Mouse (Mus musculus): Measurements from ENCODE around the gene Cnot4. TPM values are rescaled to one million over a fixed set of nuclear protein-coding genes. Genes with fewer than 3 reads are reported as not detected.

Cnot4 gene
- polyA plus RNA-seq, 1 experiment from 2014 or later, result 12.2 TPM

- no peak for DNase-seq (ENCODE audit: low spot score)
- no peaks in the 10 kb centered on the region for H3K9me3 ChIP-seq (ENCODE audit: control insufficient read depth, low read length)
- no peak overlapping the region for H3K4me3 ChIP-seq (ENCODE audit: low read depth, low read length)
- peaks cover 3% of the 10 kb centered on the region; the same call in 1 of the 2 replicates for H3K4me1 ChIP-seq (replicated peaks; ENCODE audit: control insufficient read depth, insufficient read depth)
- H3K36me3 ChIP-seq (ENCODE audit: control insufficient read depth, insufficient read depth, low read length), result no peaks in the 10 kb centered on the region; the same call in 1 of the 2 replicates
- H3K27me3 ChIP-seq (ENCODE audit: control insufficient read depth, insufficient read depth, low read length), result no peaks in the 10 kb centered on the region
- no peak overlapping the region for H3K27ac ChIP-seq (replicated peaks)
- H3K4me2 ChIP-seq (replicated peaks; ENCODE audit: low read depth), result no peak overlapping the region
- no peak for TF ChIP-seq EP300 (optimal IDR thresholded peaks at IDR 0.05)
- ATAC-seq (ENCODE audit: low FRiP score, low TSS enrichment), result no peak
- 50% methylated on average over 2 of the region's 2 CpGs for WGBS
- no peak overlapping the region for H3K9ac ChIP-seq (ENCODE audit: low read length)
These were observed 100.8 kb downstream of the Cnot4 start for GRCm38 (mm10) chr6:35032704-35033103.

- Histone ChIP-seq H3K4me2 (replicated peaks; ENCODE audit: low read depth) (no peak overlapping the region), H3K27ac (replicated peaks) (no peak overlapping the region), H3K27me3 (ENCODE audit: control insufficient read depth, insufficient read depth, low read length) (no peaks in the 10 kb centered on the region), H3K4me3 (ENCODE audit: low read depth, low read length) (no peak overlapping the region), H3K36me3 (ENCODE audit: control insufficient read depth, insufficient read depth, low read length) (no peaks in the 10 kb centered on the region), H3K4me1 (replicated peaks; ENCODE audit: control insufficient read depth, insufficient read depth) (peaks cover 7% of the 10 kb centered on the region), H3K9me3 (ENCODE audit: control insufficient read depth, low read length) (no peaks in the 10 kb centered on the region), H3K9ac (ENCODE audit: low read length) (no peak overlapping the region)
- WGBS, result 82% methylated on average over 4 of the region's 4 CpGs
- no peak for ATAC-seq (ENCODE audit: low FRiP score, low TSS enrichment)
- no peak for DNase-seq (ENCODE audit: low spot score)
- TF ChIP-seq CTCF (IDR thresholded peaks at IDR 0.05; ENCODE audit: low read depth) (no peak), EP300 (optimal IDR thresholded peaks at IDR 0.05) (no peak)
These were observed 102.7 kb downstream of the Cnot4 start for GRCm38 (mm10) chr6:35030811-35031210.

DNA sequence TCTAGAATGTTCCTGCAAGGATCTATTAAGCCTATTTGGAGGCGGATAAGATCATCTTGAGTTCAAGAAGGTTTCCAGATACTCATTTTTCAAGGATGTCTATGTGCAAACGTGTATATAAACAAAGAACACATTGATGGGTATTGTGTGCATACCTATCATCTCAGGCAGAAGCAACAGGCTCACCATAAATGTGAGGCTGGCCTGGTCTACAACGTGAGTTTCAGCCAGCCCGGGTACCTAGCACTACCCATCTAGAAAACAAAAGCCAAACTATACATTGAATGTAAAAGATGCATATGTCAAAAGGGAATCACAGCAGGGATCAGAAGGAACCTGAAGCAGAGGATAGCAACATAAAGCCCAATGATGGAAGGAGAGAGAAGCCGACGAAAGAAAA is 103.3 kb downstream of the Cnot4 start:
- no peak for TF ChIP-seq EP300 (optimal IDR thresholded peaks at IDR 0.05)
- no peak for TF ChIP-seq CTCF (IDR thresholded peaks at IDR 0.05; ENCODE audit: low read depth)
- Histone ChIP-seq H3K9ac (ENCODE audit: low read length) (no peak overlapping the region), H3K4me2 (replicated peaks; ENCODE audit: low read depth) (no peak overlapping the region), H3K4me1 (replicated peaks; ENCODE audit: control insufficient read depth, insufficient read depth) (peaks cover 7% of the 10 kb centered on the region), H3K27ac (replicated peaks) (no peak overlapping the region), H3K4me3 (ENCODE audit: low read depth, low read length) (no peak overlapping the region), H3K9me3 (ENCODE audit: control insufficient read depth, low read length) (no peaks in the 10 kb centered on the region), H3K36me3 (ENCODE audit: control insufficient read depth, insufficient read depth, low read length) (no peaks in the 10 kb centered on the region), H3K27me3 (ENCODE audit: control insufficient read depth, insufficient read depth, low read length) (no peaks in the 10 kb centered on the region)
- no peak for ATAC-seq (ENCODE audit: low FRiP score, low TSS enrichment)
- WGBS, result 78% methylated on average over 6 of the region's 6 CpGs
- DNase-seq (ENCODE audit: low spot score), result no peak

DNA sequence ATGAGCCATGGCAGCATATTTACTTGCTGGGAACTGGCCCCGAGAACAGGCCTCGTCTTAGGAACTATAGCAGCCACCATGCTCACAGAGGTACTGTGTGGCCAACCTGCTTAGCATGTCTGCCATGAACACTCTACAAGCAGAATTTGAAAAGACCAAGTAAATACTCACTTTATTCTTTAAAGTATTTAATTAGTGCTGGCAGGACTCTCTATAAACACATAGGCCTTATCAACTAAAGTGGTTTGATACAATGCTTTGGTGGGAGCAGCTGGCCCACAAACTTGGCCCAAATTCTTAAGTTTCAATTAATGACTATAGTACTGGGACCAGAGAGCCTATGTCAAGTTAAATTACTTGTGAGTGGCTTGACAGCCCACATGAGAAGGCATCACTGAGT is 105.5 kb downstream of the Cnot4 start:
- 76% methylated on average over 2 of the region's 2 CpGs for WGBS
- TF ChIP-seq CTCF (IDR thresholded peaks at IDR 0.05; ENCODE audit: low read depth) (no peak), EP300 (optimal IDR thresholded peaks at IDR 0.05) (no peak)
- DNase-seq (ENCODE audit: low spot score) (no peak), ATAC-seq (ENCODE audit: low FRiP score, low TSS enrichment) (no peak; the same call in 1 of the 2 replicates)
- Histone ChIP-seq H3K27ac (replicated peaks) (no peak overlapping the region), H3K9ac (ENCODE audit: low read length) (no peak overlapping the region), H3K9me3 (ENCODE audit: control insufficient read depth, low read length) (no peaks in the 10 kb centered on the region), H3K27me3 (ENCODE audit: control insufficient read depth, insufficient read depth, low read length) (no peaks in the 10 kb centered on the region), H3K4me3 (ENCODE audit: low read depth, low read length) (no peak overlapping the region), H3K4me2 (replicated peaks; ENCODE audit: low read depth) (no peak overlapping the region), H3K4me1 (replicated peaks; ENCODE audit: control insufficient read depth, insufficient read depth) (peaks cover 7% of the 10 kb centered on the region), H3K36me3 (ENCODE audit: control insufficient read depth, insufficient read depth, low read length) (no peaks in the 10 kb centered on the region)

GRCm38 (mm10) chr6:35027257-35027656 is 106.3 kb downstream of the Cnot4 start:
- peak; percentile 84 for ATAC-seq (ENCODE audit: low FRiP score, low TSS enrichment)
- Histone ChIP-seq H3K36me3 (ENCODE audit: control insufficient read depth, insufficient read depth, low read length) (no peaks in the 10 kb centered on the region), H3K9me3 (ENCODE audit: control insufficient read depth, low read length) (no peaks in the 10 kb centered on the region), H3K4me2 (replicated peaks; ENCODE audit: low read depth) (no peak overlapping the region), H3K4me1 (replicated peaks; ENCODE audit: control insufficient read depth, insufficient read depth) (peaks cover 7% of the 10 kb centered on the region), H3K27me3 (ENCODE audit: control insufficient read depth, insufficient read depth, low read length) (no peaks in the 10 kb centered on the region), H3K4me3 (ENCODE audit: low read depth, low read length) (no peak overlapping the region), H3K9ac (ENCODE audit: low read length) (no peak overlapping the region), H3K27ac (replicated peaks) (peak overlapping the region; percentile 63; the same call in 1 of the 2 replicates)
- DNase-seq (ENCODE audit: low spot score), result peak; percentile 37
- TF ChIP-seq CTCF (IDR thresholded peaks at IDR 0.05; ENCODE audit: low read depth) (no peak), EP300 (optimal IDR thresholded peaks at IDR 0.05) (no peak)
- WGBS, result 48% methylated on average over 6 of the region's 6 CpGs

DNA sequence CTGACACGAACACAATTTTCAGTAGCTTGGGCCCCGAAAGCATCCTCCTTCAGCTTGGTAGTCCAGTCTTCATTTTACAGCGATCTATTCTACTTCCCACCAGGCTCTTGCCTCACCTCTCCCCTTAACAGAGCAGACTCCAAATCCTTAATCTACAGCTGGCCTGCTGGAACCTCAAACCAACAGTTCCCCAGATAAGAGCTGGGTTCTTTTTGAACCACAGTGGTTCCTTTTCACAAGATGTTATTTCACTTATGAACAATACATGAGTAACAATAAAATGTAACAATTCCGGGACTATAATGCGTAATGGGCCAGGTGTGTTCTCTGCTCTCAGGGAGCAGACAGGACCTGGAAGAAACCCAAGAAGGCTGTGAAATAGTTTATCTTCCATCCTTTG is 116.9 kb downstream of the Cnot4 start:
- no peaks in the 10 kb centered on the region for H3K27me3 ChIP-seq (ENCODE audit: control insufficient read depth, insufficient read depth, low read length)
- WGBS, result 95% methylated on average over 5 of the region's 5 CpGs
- H3K4me2 ChIP-seq (replicated peaks; ENCODE audit: low read depth), result no peak overlapping the region
- no peaks in the 10 kb centered on the region for H3K36me3 ChIP-seq (ENCODE audit: control insufficient read depth, insufficient read depth, low read length)
- no peaks in the 10 kb centered on the region for H3K4me1 ChIP-seq (replicated peaks; ENCODE audit: control insufficient read depth, insufficient read depth)
- no peak for TF ChIP-seq CTCF (IDR thresholded peaks at IDR 0.05; ENCODE audit: low read depth)
- TF ChIP-seq EP300 (optimal IDR thresholded peaks at IDR 0.05), result no peak
- DNase-seq (ENCODE audit: low spot score) (no peak), ATAC-seq (ENCODE audit: low FRiP score, low TSS enrichment) (no peak)
- H3K9ac ChIP-seq (ENCODE audit: low read length), result no peak overlapping the region
- H3K4me3 ChIP-seq (ENCODE audit: low read depth, low read length), result no peak overlapping the region
- H3K9me3 ChIP-seq (ENCODE audit: control insufficient read depth, low read length), result no peaks in the 10 kb centered on the region
- no peak overlapping the region for H3K27ac ChIP-seq (replicated peaks)

Data from stomach, postnatal 0 days (tissue).